In genomic region chr7:19673083-19673699, GRCm38 (mm10) we compare ENCODE assay signal across 33 mouse cellular contexts. TPM values are rescaled to one million over a fixed set of nuclear protein-coding genes. Genes with fewer than 3 reads are reported as not detected.
A peak's percentile ranks its signal among the peaks of the same experiment; 100 is the strongest.
DNase-seq lines count a peak whose midpoint lies in the region; ATAC-seq and TF ChIP-seq lines count a peak whose summit lies in the region.
"Had no signal": no experiment of that assay in that cellular context is flagged by ENCODE, and none has a peak within 500 bp of the region (broad histone marks: within the 10 kb centered on the region; RNA-seq: fewer than 3 reads in every experiment).

No protein-coding gene starts in this region.

- H3K4me1 ChIP-seq in intestine, postnatal 0 days (replicated peaks; ENCODE audit: control insufficient read depth, insufficient read depth, low read length): peaks cover 3% of the 10 kb centered on the region; the same call in 1 of the 2 replicates
- peaks cover 11% of the 10 kb centered on the region; the same call in 1 of the 2 replicates for H3K4me1 ChIP-seq in intestine, embryonic 15.5 days (replicated peaks)
- peaks cover 22% of the 10 kb centered on the region for H3K4me1 ChIP-seq in liver, embryonic 15.5 days (replicated peaks)

- peak; percentile 29 for DNase-seq in adrenal gland, postnatal 14 days
- no peak for DNase-seq in adrenal gland, postnatal 25 days
- no peak for DNase-seq in liver
- DNase-seq in layer of hippocampus, adult 8-10 months (ENCODE audit: low spot score in 2 of 2): no peak
- DNase-seq: adrenal gland, adult 2 months; adrenal gland, postnatal 36 days; B cell, adult 2 months; cerebellum, adult 2 months; cerebellum, adult 9-11 months; cerebellum, postnatal 36 days; embryo, embryonic 11 days; gastrocnemius, postnatal 10 days; gastrocnemius, postnatal 36 days had no signal

- ATAC-seq in intestine, postnatal 0 days: no peak
- ATAC-seq in intestine, embryonic 15.5 days: no peak
- ATAC-seq in liver, embryonic 15.5 days (ENCODE audit: insufficient read depth): no peak
- ATAC-seq: forebrain, embryonic 15.5 days; hindbrain, embryonic 16.5 days had no signal

- H3K36me3 ChIP-seq in intestine, postnatal 0 days (ENCODE audit: control insufficient read depth, insufficient read depth): no peaks in the 10 kb centered on the region
- H3K36me3 ChIP-seq in intestine, embryonic 15.5 days: no peaks in the 10 kb centered on the region
- no peaks in the 10 kb centered on the region for H3K36me3 ChIP-seq in liver, embryonic 15.5 days (replicated peaks)
- H3K36me3 ChIP-seq: embryonic facial prominence, embryonic 10.5 days; embryonic facial prominence, embryonic 13.5 days; forebrain, embryonic 12.5 days; forebrain, embryonic 15.5 days; G1E; hindbrain, embryonic 10.5 days; hindbrain, embryonic 13.5 days had no signal

- no peak overlapping the region for H3K9ac ChIP-seq in intestine, postnatal 0 days (ENCODE audit: low read depth, low read length)
- H3K9ac ChIP-seq in intestine, embryonic 15.5 days: no peak overlapping the region
- H3K9ac ChIP-seq in liver, embryonic 15.5 days: no peak overlapping the region
- H3K9ac ChIP-seq: embryonic facial prominence, embryonic 13.5 days; forebrain, embryonic 12.5 days; forebrain, embryonic 15.5 days; hindbrain, embryonic 13.5 days had no signal

- no peak overlapping the region for H3K27ac ChIP-seq in intestine, postnatal 0 days (ENCODE audit: low read depth, low read length)
- no peak overlapping the region for H3K27ac ChIP-seq in intestine, embryonic 15.5 days
- no peak overlapping the region for H3K27ac ChIP-seq in liver, embryonic 15.5 days (replicated peaks)
- H3K27ac ChIP-seq: embryonic facial prominence, embryonic 10.5 days; embryonic facial prominence, embryonic 13.5 days; forebrain, embryonic 12.5 days; forebrain, embryonic 15.5 days; hindbrain, embryonic 10.5 days; hindbrain, embryonic 13.5 days had no signal

- no peaks in the 10 kb centered on the region for H3K9me3 ChIP-seq in intestine, postnatal 0 days (ENCODE audit: control insufficient read depth)
- no peaks in the 10 kb centered on the region for H3K9me3 ChIP-seq in intestine, embryonic 15.5 days
- no peaks in the 10 kb centered on the region for H3K9me3 ChIP-seq in liver, embryonic 15.5 days (replicated peaks)
- H3K9me3 ChIP-seq: embryonic facial prominence, embryonic 10.5 days; embryonic facial prominence, embryonic 13.5 days; forebrain, embryonic 12.5 days; forebrain, embryonic 15.5 days; G1E; hindbrain, embryonic 10.5 days; hindbrain, embryonic 13.5 days had no signal

- WGBS in intestine, postnatal 0 days: 48% methylated on average over 14 of the region's 14 CpGs
- WGBS in intestine, embryonic 15.5 days: 57% methylated on average over 14 of the region's 14 CpGs
- 49% methylated on average over 14 of the region's 14 CpGs for WGBS in liver, embryonic 15.5 days (ENCODE audit: insufficient replicate concordance)

- peak overlapping the region; percentile 41 for H3K4me2 ChIP-seq in intestine, postnatal 0 days (replicated peaks; ENCODE audit: low read depth)
- no peak overlapping the region for H3K4me2 ChIP-seq in intestine, embryonic 15.5 days (replicated peaks)
- H3K4me2 ChIP-seq in liver, embryonic 15.5 days: peak overlapping the region; percentile 7; the same call in 1 of the 2 replicates
- H3K4me2 ChIP-seq: embryonic facial prominence, embryonic 13.5 days; forebrain, embryonic 12.5 days; forebrain, embryonic 15.5 days; heart, embryonic 11.5 days; hindbrain, embryonic 13.5 days had no signal

- H3K4me3 ChIP-seq in intestine, postnatal 0 days (ENCODE audit: low read depth, low read length): no peak overlapping the region
- no peak overlapping the region for H3K4me3 ChIP-seq in intestine, embryonic 15.5 days (replicated peaks)
- H3K4me3 ChIP-seq in liver, embryonic 15.5 days (replicated peaks): no peak overlapping the region
- H3K4me3 ChIP-seq: embryonic facial prominence, embryonic 10.5 days; embryonic facial prominence, embryonic 13.5 days; erythroblast, embryonic 14.5 days; forebrain, embryonic 12.5 days; forebrain, embryonic 15.5 days; hindbrain, embryonic 10.5 days; hindbrain, embryonic 13.5 days had no signal

- TF ChIP-seq CTCF in intestine, postnatal 0 days (IDR thresholded peaks at IDR 0.05; ENCODE audit: low read depth): no peak

- H3K27me3 ChIP-seq in intestine, postnatal 0 days (replicated peaks; ENCODE audit: control insufficient read depth, insufficient read depth, low read length): no peaks in the 10 kb centered on the region
- no peaks in the 10 kb centered on the region for H3K27me3 ChIP-seq in intestine, embryonic 15.5 days (replicated peaks)
- no peaks in the 10 kb centered on the region for H3K27me3 ChIP-seq in liver, embryonic 15.5 days
- H3K27me3 ChIP-seq: embryonic facial prominence, embryonic 13.5 days; forebrain, embryonic 12.5 days; forebrain, embryonic 15.5 days; hindbrain, embryonic 13.5 days had no signal

RNA-seq across cellular contexts. Expression of gene Apoc2, which starts 4.5 kb away (rescaled TPM):
- 53.4 TPM in 1 of 2 replicates, not detected in the other for total RNA-seq in adrenal gland, postnatal 14 days (2021)
- total RNA-seq in adrenal gland, postnatal 25 days (2021): 3.1 TPM in 1 of 2 replicates, not detected in the other
- 11,285 and 12,482 TPM in 2 replicates for polyA plus RNA-seq in intestine, postnatal 0 days (2015; fragmentation: Nextera tagmentation; extraction: Ambion mirVana)
- polyA plus RNA-seq in intestine, embryonic 15.5 days (2015; fragmentation: Nextera tagmentation; extraction: Ambion mirVana): 164 and 258 TPM in 2 replicates
- polyA plus RNA-seq in liver, embryonic 15.5 days (2015; fragmentation: Nextera tagmentation; extraction: Ambion mirVana): 1,160 and 1,332 TPM in 2 replicates
- total RNA-seq in layer of hippocampus, adult 8-10 months (2022): under 1 TPM in 1 of 4 experiments, not detected in 3; 0.66 TPM
- total RNA-seq: CH12.LX; G1E; heart, postnatal 25 days had no signal
- polyA plus RNA-seq: cerebellum, adult 2 months; cortical plate, adult 2 months; embryonic facial prominence, embryonic 13.5 days; forebrain, embryonic 12.5 days; forebrain, embryonic 15.5 days; G1E; hindbrain, embryonic 13.5 days; hindbrain, embryonic 16.5 days had no signal

RNA-seq across cellular contexts. Expression of gene Gm44805, which starts 8.0 kb away (rescaled TPM):
- 1.7 and 2.6 TPM in 2 replicates for total RNA-seq in adrenal gland, postnatal 14 days (2021)
- 1.0 and 3.9 TPM in 2 replicates for total RNA-seq in adrenal gland, postnatal 25 days (2021)
- polyA plus RNA-seq in intestine, postnatal 0 days (2015; fragmentation: Nextera tagmentation; extraction: Ambion mirVana): 5.6 and 13.5 TPM in 2 replicates
- polyA plus RNA-seq in intestine, embryonic 15.5 days (2015; fragmentation: Nextera tagmentation; extraction: Ambion mirVana): 0.71 and 1.2 TPM in 2 replicates
- 22.2 and 29.1 TPM in 2 replicates for polyA plus RNA-seq in liver, embryonic 15.5 days (2015; fragmentation: Nextera tagmentation; extraction: Ambion mirVana)
- total RNA-seq in layer of hippocampus, adult 8-10 months (2022): not detected
- total RNA-seq: CH12.LX; G1E; gastrocnemius, postnatal 10 days; gastrocnemius, postnatal 36 days; granulocyte monocyte progenitor cell, adult 5-6 weeks; heart, adult 8-10 months; heart, postnatal 25 days had no signal
- polyA plus RNA-seq: cerebellum, adult 2 months; cortical plate, adult 2 months; embryonic facial prominence, embryonic 10.5 days; embryonic facial prominence, embryonic 13.5 days; erythroblast, embryonic 14.5 days; forebrain, embryonic 12.5 days; forebrain, embryonic 15.5 days; G1E; heart, embryonic 11.5 days; heart, embryonic 14.5 days; heart, postnatal 0 days; hindbrain, embryonic 10.5 days; hindbrain, embryonic 13.5 days; hindbrain, embryonic 16.5 days had no signal

RNA-seq across cellular contexts. Expression of gene Apoc4, which starts 8.1 kb away (rescaled TPM):
- total RNA-seq in adrenal gland, postnatal 14 days (2021): 72.2 and 240 TPM in 2 replicates
- 86.9 and 90.9 TPM in 2 replicates for total RNA-seq in adrenal gland, postnatal 25 days (2021)
- 0.70 and 1.4 TPM in 2 replicates for polyA plus RNA-seq in intestine, postnatal 0 days (2015; fragmentation: Nextera tagmentation; extraction: Ambion mirVana)
- 4.7 and 7.0 TPM in 2 replicates for polyA plus RNA-seq in intestine, embryonic 15.5 days (2015; fragmentation: Nextera tagmentation; extraction: Ambion mirVana)
- 273 and 372 TPM in 2 replicates for polyA plus RNA-seq in liver, embryonic 15.5 days (2015; fragmentation: Nextera tagmentation; extraction: Ambion mirVana)
- total RNA-seq in layer of hippocampus, adult 8-10 months (2022): 1 to 10 TPM in 1 of 4 experiments, not detected in 3; 1.2 TPM
- total RNA-seq: CH12.LX; granulocyte monocyte progenitor cell, adult 5-6 weeks; heart, adult 8-10 months; heart, postnatal 25 days had no signal
- polyA plus RNA-seq: cerebellum, adult 2 months; cortical plate, adult 2 months; embryonic facial prominence, embryonic 10.5 days; embryonic facial prominence, embryonic 13.5 days; forebrain, embryonic 12.5 days; forebrain, embryonic 15.5 days; hindbrain, embryonic 10.5 days; hindbrain, embryonic 13.5 days; hindbrain, embryonic 16.5 days had no signal

RNA-seq across cellular contexts. Expression of gene Clptm1, which starts 8.4 kb away (rescaled TPM):
- total RNA-seq in adrenal gland, postnatal 14 days (2021): 116 and 119 TPM in 2 replicates
- total RNA-seq in adrenal gland, postnatal 25 days (2021): 148 and 159 TPM in 2 replicates
- 66.1 and 70.6 TPM in 2 replicates for polyA plus RNA-seq in intestine, postnatal 0 days (2015; fragmentation: Nextera tagmentation; extraction: Ambion mirVana)
- polyA plus RNA-seq in intestine, embryonic 15.5 days (2015; fragmentation: Nextera tagmentation; extraction: Ambion mirVana): 77.2 and 85.6 TPM in 2 replicates
- 48.3 and 48.8 TPM in 2 replicates for polyA plus RNA-seq in liver, embryonic 15.5 days (2015; fragmentation: Nextera tagmentation; extraction: Ambion mirVana)
- total RNA-seq in layer of hippocampus, adult 8-10 months (2022): 100 to 1,000 TPM; 140 to 150 (median 146) TPM

RNA-seq across cellular contexts. Expression of gene Apoc1, which starts 19.3 kb away (rescaled TPM):
- 845 and 1,967 TPM in 2 replicates for total RNA-seq in adrenal gland, postnatal 14 days (2021)
- 1,269 and 1,513 TPM in 2 replicates for total RNA-seq in adrenal gland, postnatal 25 days (2021)
- polyA plus RNA-seq in intestine, postnatal 0 days (2015; fragmentation: Nextera tagmentation; extraction: Ambion mirVana): 34.7 and 50.0 TPM in 2 replicates
- polyA plus RNA-seq in intestine, embryonic 15.5 days (2015; fragmentation: Nextera tagmentation; extraction: Ambion mirVana): 27.1 and 34.7 TPM in 2 replicates
- 609 and 611 TPM in 2 replicates for polyA plus RNA-seq in liver, embryonic 15.5 days (2015; fragmentation: Nextera tagmentation; extraction: Ambion mirVana)
- 10 to 100 TPM in 1 of 4 experiments, 1 to 10 TPM in 3; 5.3 to 10.7 (median 6.0) TPM for total RNA-seq in layer of hippocampus, adult 8-10 months (2022)
- total RNA-seq: CH12.LX had no signal

Comparison
In these comparisons a context has a peak if more than half of its experiments do, and no peak if none do; other contexts are left out.
1. RNA of gene Apoc4, which starts 8.1 kb away (total RNA-seq): 72.2 to 240 TPM in adrenal gland, postnatal 14 days and 86.9 to 90.9 TPM in adrenal gland, postnatal 25 days; 1.2 TPM in layer of hippocampus, adult 8-10 months; every median in the first group is over 10 times any median in the second.